Mouse (Mus musculus) embryo, embryonic 10 days (tissue): ENCODE measurements around the gene Gsk3b.
A peak's percentile ranks its signal among the peaks of the same experiment; 100 is the strongest.
"Not testable (repeated sequence)": the region's sequence is repeated elsewhere in the genome, so short reads cannot be mapped to it uniquely, and the experiment has no call there.

Source experiments
- DNase-seq: peaks from one replicate; pipeline ENCODE4 v3.0.0-alpha.2; 2015; ENCODE audit warnings: low spot score

Gene Gsk3b

DNA sequence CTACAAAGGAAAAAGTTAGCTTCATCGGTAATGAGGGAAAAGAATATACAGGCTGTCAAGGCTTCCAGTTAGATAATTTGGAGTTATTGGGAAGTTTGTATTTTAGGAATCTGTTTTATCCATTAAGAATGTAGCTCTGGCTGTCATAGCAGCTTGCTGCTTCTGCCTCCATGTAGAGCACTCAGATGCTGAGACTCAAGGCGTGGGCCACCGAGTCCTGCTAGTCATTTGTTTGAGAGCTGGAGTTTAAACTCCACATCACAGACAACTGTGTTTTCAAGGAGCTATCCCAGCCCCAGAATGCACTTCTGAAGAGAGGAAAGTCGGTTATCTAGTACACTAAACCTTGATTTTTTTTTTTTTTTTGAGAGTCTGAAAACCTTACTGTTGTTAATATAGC lies 101.2 kb downstream of the Gsk3b start:
- DNase-seq, result no peak

GRCm38 (mm10) chr16:38190531-38190930 lies 101.7 kb downstream of the Gsk3b start:
- no peak for DNase-seq

- DNase-seq, result no peak
Measured at GRCm38 (mm10) chr16:38191460-38191859, 102.7 kb downstream of the Gsk3b start.

- no peak for DNase-seq
Measured at GRCm38 (mm10) chr16:38192640-38193039, 103.8 kb downstream of the Gsk3b start.

DNA sequence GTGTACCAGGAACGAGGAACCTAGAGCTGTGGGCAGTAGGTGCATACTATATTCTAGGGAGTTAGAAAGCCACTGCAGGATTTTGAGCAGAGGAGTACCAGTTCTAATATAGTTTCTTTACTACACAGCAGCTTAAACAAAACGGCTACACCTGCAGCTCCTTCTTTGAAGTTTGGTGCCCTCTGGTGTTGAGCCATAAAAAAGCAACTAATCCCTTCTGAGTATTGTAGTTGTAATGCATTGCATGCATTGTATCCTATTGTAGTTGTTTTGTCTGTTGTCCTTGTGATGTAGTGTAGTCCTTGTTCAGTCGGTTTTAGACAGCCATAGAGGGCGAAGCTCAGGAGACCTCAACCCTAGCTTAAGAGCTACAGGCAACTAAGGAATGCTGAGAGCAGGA lies 108.5 kb downstream of the Gsk3b start:
- peak; percentile 66 for DNase-seq

DNA sequence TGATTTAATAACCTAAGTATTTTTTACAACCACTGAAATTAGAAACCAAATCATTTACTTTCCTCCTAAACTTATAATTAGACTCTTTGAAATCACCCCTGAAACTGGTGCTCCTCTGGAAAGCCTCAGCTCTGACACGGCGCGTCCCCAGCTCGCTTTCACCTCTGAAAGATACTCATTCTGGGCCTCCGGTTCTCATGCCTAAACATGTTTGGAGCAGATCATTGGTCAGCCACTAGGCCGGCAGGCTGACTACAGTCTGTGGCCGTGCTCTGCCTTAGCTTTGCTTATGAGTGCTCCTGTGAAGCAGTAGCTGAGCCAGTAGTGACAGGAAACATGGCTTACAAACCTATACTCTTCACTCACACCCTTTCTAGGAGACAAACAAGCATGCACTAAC lies 116.5 kb downstream of the Gsk3b start:
- DNase-seq, result no peak

DNA sequence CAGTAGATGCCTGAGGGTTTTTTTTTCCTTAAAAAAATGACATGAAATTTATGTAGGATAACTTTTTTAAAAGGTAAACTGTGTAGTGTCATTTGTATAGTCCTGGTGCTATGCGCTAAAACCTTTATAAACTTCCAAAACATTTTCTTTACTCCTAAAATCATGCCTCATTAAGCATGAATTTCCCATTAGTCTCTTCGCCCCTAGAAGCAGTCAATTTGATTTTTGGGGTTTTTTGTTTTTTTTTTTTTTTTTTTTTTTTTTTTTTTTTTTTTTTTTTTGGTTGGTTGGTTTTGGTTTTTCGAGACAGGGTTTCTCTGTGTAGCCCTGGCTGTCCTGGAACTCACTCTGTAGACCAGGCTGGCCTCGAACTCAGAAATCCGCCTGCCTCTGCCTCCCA lies 133.7 kb downstream of the Gsk3b start:
- not testable (repeated sequence) for DNase-seq

DNA sequence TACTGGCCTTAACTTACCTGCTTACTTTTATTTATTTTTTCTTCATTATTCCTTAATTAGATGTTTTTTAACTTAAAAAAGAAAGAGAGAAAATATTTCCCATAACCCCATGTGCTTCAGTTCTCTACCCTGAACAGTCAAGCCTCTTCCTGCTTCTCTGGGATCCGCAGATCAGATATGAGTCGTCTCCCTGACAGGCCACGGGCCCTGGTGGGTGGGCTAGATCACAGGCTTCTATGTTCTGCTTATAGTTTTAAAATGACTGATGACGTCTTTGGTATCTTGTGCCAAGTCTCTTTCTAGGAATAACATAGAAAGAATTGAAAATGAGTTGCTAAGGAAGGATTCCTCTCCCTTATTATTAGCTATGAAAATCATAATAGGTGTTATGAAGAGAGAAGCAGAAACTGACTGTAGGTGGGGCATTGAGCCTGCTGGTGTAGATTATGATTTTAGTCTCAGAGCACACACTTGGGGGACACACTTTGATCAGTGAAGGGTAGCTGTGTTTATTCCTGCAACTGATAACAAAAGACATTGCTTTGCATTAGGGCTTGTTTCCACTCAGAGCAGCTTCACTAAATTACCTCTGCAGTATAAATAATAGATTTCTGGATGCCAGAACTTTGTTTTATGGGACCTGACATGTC lies 148.3 kb downstream of the Gsk3b start:
- DNase-seq, result no peak

DNA sequence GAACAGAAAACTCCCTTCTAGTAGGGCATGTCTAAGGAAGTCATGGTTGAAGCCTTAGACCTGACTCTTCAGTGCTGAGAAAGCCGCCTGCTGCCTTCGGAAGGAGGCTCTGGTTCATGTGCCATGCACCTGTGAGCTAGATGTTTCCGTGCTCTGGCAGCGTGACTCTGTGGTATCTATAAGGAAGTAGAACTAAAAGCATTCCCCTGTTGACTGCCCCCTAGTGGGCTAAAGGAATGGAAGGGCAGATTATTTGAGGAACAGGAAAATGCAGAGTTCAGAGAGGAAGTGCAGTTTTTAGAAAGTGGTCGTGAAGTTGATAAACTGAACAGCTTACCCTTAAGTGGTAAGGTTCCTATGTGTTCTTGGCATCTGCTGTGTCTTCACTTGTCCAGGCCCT lies 150.9 kb downstream of the Gsk3b start:
- peak; percentile 29 for DNase-seq

DNA sequence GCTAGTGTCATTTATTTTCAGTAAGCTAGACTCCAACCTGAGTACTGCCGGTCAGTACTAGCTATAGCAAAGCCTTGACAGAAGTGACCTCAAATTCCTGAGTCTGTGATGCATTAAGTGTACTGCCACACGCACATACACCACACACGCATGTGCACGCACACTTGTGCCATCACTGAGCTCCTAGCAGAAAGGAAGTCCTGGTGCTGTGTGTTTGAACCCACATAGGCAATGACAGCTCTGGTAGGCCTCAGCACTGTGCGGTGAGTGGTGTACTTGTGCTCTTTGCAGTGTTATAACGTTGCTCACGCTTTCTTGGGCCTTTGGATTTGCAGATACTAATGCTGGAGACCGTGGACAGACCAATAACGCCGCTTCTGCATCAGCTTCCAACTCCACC lies 151.4 kb downstream of the Gsk3b start:
- no peak for DNase-seq

GRCm38 (mm10) chr16:38244111-38244510 lies 155.3 kb downstream of the Gsk3b start:
- DNase-seq, result no peak

- no peak for DNase-seq
Measured at GRCm38 (mm10) chr16:38245379-38245778, 156.6 kb downstream of the Gsk3b start.

DNA sequence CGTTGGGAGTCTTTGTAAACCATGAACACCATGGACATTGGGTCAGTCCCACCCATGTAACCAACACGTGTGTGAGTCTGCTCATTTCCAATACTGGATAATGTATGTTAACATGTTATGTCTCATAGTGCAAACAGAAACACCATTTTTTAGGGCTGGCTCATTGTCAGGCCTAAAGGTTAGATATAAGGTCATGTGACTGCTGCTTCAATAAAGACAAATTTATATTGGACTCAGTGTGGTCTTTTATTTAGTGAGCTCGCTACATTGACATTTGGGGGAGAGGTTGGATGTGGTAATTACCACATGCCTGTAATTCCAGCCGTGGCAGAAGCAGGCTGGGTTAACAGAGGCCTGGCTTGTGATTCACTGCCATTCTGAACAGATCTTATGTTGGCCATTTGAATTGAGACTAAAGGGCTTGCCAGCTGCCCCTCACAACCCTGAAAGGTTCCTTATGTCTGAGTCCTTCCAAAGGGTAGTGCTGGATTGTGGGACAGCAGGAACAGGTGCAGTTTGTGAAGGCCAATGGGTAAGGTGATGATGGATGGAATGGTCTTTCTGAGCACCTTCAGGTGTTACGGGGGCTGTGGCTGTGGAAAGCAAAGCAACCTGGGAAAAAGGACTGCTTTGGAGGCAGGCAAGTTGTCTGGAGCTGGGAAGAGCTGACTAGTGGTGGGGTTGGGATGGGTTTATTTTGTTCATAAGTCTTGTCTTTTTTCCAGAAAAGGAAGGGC lies 157.2 kb downstream of the Gsk3b start:
- DNase-seq, result no peak

GRCm38 (mm10) chr16:38248331-38248961 lies 159.6 kb downstream of the Gsk3b start:
- DNase-seq, result peak; percentile 29

DNA sequence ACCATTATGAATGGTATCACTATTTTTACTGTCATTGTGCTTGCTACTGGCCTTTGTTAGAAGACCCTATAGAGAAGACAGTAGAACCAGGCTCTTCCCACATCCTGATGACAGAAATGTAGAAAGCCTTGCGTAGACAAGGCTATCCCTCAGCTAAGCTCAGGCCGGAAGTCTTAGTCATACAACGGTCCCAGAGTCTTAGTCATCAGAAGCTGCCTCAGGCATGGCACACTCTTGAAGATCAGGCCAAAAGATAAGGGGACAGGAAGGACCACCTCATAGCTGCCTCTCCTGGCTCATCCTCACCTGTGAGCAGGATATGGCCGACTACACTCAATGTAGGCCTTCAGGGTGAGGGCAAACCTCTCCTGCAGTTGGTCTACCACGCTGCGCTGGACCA lies 161.7 kb downstream of the Gsk3b start:
- DNase-seq, result no peak

DNA sequence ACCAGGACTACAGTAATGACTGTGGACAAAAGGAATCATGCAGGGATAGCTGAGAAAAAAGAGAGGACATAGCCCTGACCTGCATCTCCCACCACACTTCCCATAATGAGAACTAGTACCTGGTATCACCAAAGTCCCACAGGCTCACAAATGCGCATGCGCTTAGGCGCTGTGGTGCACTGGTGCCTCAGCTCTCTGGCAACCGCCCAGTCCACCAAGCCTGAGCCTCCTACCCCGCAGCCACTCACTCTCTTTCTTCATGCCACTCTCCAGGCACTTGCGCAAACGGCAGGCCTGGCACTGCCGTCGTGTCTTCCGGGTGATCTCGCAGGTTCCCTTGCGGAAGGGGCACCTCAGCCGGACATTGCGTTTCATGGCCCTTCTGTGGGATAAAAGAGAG lies 165.2 kb downstream of the Gsk3b start:
- DNase-seq, result no peak

DNA sequence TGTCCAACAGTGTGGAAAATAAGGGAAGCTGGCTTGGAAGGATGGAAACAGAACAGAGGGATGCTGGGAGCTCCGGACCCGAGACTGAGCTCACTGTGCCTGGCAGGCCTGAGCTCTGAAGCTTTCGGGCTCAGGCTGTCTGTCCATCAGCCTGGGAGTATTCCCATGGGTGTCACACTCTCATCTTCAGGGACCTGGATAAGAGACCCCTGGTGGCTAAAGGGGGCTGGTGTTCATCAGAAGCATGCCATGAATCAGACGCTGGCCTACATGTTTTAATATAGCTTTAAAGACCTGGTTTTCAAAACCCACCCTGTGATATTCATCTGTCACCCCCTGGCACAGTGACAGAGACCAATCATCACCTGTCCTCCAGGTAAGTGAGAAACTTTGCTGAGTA lies 166.3 kb downstream of the Gsk3b start:
- no peak for DNase-seq

DNA sequence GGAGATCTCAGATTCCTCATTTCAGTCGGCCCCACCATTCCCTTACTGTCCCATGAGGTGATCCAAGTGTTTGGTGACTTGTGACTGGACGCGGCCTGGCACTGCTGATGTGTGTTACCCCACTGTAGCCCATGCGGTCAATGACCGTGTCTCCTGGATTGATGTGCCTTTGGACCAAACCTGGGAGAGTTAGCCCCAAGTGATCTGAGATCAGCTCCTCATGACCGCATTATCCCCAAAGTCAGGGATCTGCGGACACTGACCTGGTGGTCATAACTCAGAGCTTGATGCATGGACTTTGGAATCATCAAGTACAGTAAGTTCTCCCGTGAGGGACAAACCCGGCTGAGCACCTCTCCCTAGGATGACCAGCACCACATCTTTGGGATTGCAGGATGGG lies 167.1 kb downstream of the Gsk3b start:
- no peak for DNase-seq

- no peak for DNase-seq
Measured at GRCm38 (mm10) chr16:38271601-38272000, 182.8 kb downstream of the Gsk3b start.

DNA sequence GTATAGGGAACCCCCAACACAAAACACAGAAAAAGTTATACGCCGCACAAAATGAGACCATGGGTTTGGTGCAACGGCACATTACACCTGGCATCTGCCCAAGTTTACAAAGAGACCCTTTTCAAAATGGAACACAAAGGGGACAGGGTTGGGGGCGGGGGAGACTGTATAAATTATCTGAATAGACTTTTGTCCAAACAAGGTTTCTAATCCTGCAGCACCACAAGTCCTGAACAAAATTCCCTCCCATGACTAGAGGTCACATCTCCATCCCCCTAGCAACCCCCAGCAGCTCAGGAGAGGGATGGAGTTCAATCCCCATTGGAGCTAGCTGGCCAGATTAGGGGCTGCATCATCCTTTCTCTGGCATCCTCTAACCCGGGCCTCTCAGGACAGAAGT lies 183.7 kb downstream of the Gsk3b start:
- no peak for DNase-seq

GRCm38 (mm10) chr16:38274737-38275136 lies 185.9 kb downstream of the Gsk3b start:
- no peak for DNase-seq

DNA sequence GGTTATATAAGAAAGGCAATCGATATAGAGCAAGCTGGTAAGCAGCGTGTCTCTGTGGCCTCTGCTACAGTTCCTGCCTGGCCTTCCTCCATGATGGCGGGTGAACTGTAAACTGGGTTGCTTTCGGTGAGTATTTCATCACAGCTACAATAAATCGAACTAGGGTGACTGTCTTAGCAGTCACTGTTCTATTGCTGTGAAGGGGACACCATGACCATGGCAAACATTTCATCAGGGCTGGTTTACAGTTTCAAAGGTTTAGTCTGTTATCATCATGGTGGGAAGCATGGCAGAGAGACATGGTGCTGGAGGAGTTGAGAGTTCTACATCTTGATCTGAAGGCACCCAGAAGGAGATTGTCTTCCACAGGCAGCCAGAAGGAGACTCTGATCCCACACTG lies 191.0 kb downstream of the Gsk3b start:
- no peak for DNase-seq

DNA sequence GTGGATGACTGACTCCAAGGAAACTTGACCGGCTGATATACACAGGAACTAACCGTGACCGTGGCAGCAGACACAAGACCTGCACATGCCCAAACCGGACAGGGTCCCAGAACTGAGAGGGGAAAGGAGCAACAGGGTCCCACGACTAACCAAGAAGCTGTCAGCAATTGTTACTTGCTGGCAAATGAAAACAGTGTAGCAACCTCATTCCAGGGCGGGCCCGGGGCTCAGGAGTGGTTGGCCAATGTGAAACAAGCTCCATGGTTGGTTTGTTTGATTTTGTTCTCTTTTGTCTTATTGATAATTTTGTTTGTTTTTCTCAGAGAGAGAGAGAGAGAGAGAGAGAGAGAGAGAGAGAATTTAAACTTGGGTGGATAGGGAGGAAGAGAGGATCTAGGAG lies 192.2 kb downstream of the Gsk3b start:
- no peak for DNase-seq
